22 mouse cellular contexts compared by ENCODE assay signal in the genomic region with DNA sequence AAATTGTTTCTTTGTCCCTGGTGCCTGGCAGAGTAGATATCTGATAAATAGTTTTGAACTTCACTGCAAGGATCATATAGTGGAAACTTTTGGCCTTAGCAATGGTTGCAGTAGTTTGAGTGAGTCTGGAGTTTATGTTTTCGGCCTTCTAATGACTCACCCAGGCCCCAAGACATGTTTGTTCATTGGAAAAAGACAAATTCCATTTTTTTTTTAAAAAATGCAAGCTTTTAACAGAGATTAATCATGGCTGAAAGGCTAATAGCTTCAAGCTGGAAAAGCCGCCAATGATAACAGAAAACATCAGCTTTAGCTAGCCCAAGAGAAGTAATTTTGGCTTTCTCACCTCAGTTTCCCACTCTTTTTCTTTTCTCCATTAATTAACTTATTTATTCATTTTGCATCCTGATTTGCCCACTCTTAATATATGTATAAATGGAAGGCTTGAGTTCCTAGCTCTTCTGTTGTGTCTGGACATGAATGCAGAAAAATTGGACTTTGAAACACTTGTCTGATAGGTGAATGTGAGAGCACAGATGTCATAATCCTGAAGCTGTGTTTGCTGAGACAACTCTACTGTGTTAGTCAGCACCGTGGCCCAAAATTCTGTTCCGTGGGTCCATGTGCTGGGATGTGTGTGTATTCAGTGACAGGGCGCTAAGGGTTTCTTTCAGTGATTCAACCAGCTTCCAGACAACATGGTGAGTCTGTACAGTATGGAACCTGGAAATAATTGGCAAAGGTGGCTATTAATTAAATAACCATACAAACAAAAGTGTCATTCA. TPM values are rescaled to one million over a fixed set of nuclear protein-coding genes. Genes with fewer than 3 reads are reported as not detected.
A peak's percentile ranks its signal among the peaks of the same experiment; 100 is the strongest.
DNase-seq lines count a peak whose midpoint lies in the region; TF ChIP-seq lines count a peak whose summit lies in the region.
"Had no signal": no experiment of that assay in that cellular context is flagged by ENCODE, and none has a peak within 500 bp of the region (broad histone marks: within the 10 kb centered on the region; RNA-seq: fewer than 3 reads in every experiment).

No protein-coding gene starts in this region.

- DNase-seq in layer of hippocampus, adult 2 months (ENCODE audit: low spot score in 2 of 2): no peak
- DNase-seq in layer of hippocampus, adult 11-12 months (ENCODE audit: low spot score): no peak
- DNase-seq in 3T3-L1 (ENCODE audit: low read depth, low spot score) (peak; percentile 80), NIH3T3 (ENCODE audit: low read depth) (peak; percentile 81)
- DNase-seq in spleen, postnatal 36 days (ENCODE audit: low spot score in 2 of 2): no peak
- DNase-seq in gastrocnemius, postnatal 25 days: no peak
- DNase-seq: adrenal gland, postnatal 10 days; adrenal gland, postnatal 36 days; cerebellum, adult 18-20 months; cerebellum, adult 9-10 months; cerebellum, postnatal 14 days; gastrocnemius, postnatal 36 days had no signal

- peak overlapping the region; percentile 97; the same call in 1 of the 2 replicates for H3K27ac ChIP-seq in layer of hippocampus, adult 2 months
- H3K27ac ChIP-seq: embryonic facial prominence, embryonic 12.5 days; embryonic facial prominence, embryonic 15.5 days; forebrain, embryonic 12.5 days; forebrain, embryonic 15.5 days; heart, embryonic 13.5 days; hindbrain, embryonic 12.5 days; hindbrain, embryonic 15.5 days had no signal

- TF ChIP-seq CTCF in layer of hippocampus, adult 2 months (conservative IDR thresholded peaks at IDR 0.05): no peak

- peak overlapping the region; percentile 79 for H3K4me3 ChIP-seq in layer of hippocampus, adult 2 months
- H3K4me3 ChIP-seq: embryonic facial prominence, embryonic 12.5 days; embryonic facial prominence, embryonic 15.5 days; erythroblast, embryonic 14.5 days; forebrain, embryonic 12.5 days; forebrain, embryonic 15.5 days; heart, embryonic 13.5 days; hindbrain, embryonic 12.5 days; hindbrain, embryonic 15.5 days had no signal

RNA-seq across cellular contexts. Expression of gene Sstr4, which starts 3.9 kb away (rescaled TPM):
- 10 to 100 TPM; 75.5 TPM for total RNA-seq in layer of hippocampus, adult 2 months (2021)
- under 1 TPM; 0.18 to 0.19 TPM for total RNA-seq in gastrocnemius, postnatal 25 days (2021)
- total RNA-seq: granulocyte monocyte progenitor cell, adult 5-6 weeks; hematopoietic stem cell, adult 5-6 weeks had no signal

RNA-seq across cellular contexts. Expression of gene Thbd, which starts 8.9 kb away (rescaled TPM):
- 1 to 10 TPM; 5.3 to 6.9 TPM for total RNA-seq in layer of hippocampus, adult 2 months (2021)
- total RNA-seq in gastrocnemius, postnatal 25 days (2021): 10 to 100 TPM; 16.6 to 19.5 TPM

RNA-seq across cellular contexts. Expression of gene Cd93, which starts 44.3 kb away (rescaled TPM):
- total RNA-seq in layer of hippocampus, adult 2 months (2021): 1 to 10 TPM; 3.2 to 5.1 TPM
- total RNA-seq in gastrocnemius, postnatal 25 days (2021): 10 to 100 TPM; 19.4 to 23.0 TPM

Comparison
In these comparisons a context has a peak if more than half of its experiments do, and no peak if none do; other contexts are left out.
1. DNase-seq: peak in 3T3-L1 (single experiment) and NIH3T3 (single experiment); none in layer of hippocampus, adult 2 months (0 of 2), layer of hippocampus, adult 11-12 months (single experiment), spleen, postnatal 36 days (0 of 2) and gastrocnemius, postnatal 25 days (single experiment).
2. RNA of gene Sstr4, which starts 3.9 kb away (total RNA-seq): 75.5 TPM in layer of hippocampus, adult 2 months; 0.18 to 0.19 TPM in gastrocnemius, postnatal 25 days; every median in the first group is over 10 times any median in the second.